Mouse (Mus musculus) spleen, adult 2 months (tissue): Measurements from ENCODE around the gene Mrpl11. TPM values are rescaled to one million over a fixed set of nuclear protein-coding genes. Genes with fewer than 3 reads are reported as not detected.
A peak's percentile ranks its signal among the peaks of the same experiment; 100 is the strongest.
"Not testable (repeated sequence)": the region's sequence is repeated elsewhere in the genome, so short reads cannot be mapped to it uniquely, and the experiment has no call there.

Experiments
- DNase-seq, 2 experiments: peaks; one replicate each; pipeline versions ENCODE4 v3.0.0 to v3.0.0-alpha.2; 2012 to 2021; ENCODE audit warnings: low spot score in 2 of 2, low read depth in 1 of 2
- H3K27ac ChIP-seq: fragments of 200-500 bp; 2 replicates; pipeline ENCODE4 v1.5.1; 2012; ENCODE audit warnings: low read length, inconsistent platforms; ENCODE audit not compliant: insufficient read depth
- H3K27me3 ChIP-seq: fragments of 200-500 bp; 2 replicates; pipeline ENCODE4 v1.6.1; 2012; ENCODE audit warnings: mild to moderate bottlenecking, moderate library complexity, low read length, inconsistent platforms; ENCODE audit not compliant: control insufficient read depth, insufficient read depth
- H3K36me3 ChIP-seq: fragments of 200-500 bp; 2 replicates; pipeline ENCODE4 v1.6.1; 2012; ENCODE audit warnings: mild to moderate bottlenecking, low read length, inconsistent platforms; ENCODE audit not compliant: control insufficient read depth, insufficient read depth
- H3K4me1 ChIP-seq: fragments of 200-500 bp; 2 replicates; pipeline ENCODE4 v1.6.1; 2011; ENCODE audit warnings: inconsistent platforms; ENCODE audit not compliant: control insufficient read depth, insufficient read depth, insufficient read length
- H3K4me3 ChIP-seq: fragments of 200-500 bp; 2 replicates; pipeline ENCODE4 v1.5.1; 2011; ENCODE audit warnings: mild to moderate bottlenecking, inconsistent platforms; ENCODE audit not compliant: insufficient read depth, insufficient read length; ENCODE audit errors: extremely low read depth
- CTCF ChIP-seq: fragments of 200-500 bp; IDR thresholded peaks from 2 replicates; pipeline ENCODE4 v1.5.1; 2011; ENCODE audit warnings: mild to moderate bottlenecking, inconsistent platforms; ENCODE audit not compliant: insufficient read depth, insufficient read length, insufficient replicate concordance; ENCODE audit errors: extremely low read depth
- POLR2A ChIP-seq: fragments of 200-500 bp; IDR thresholded peaks from 2 replicates; pipeline ENCODE4 v1.6.1; 2011; ENCODE audit warnings: low read depth, low read length, inconsistent platforms
- WGBS: fragments of 180-500 bp; shearing (Covaris S2); methylation state at CpG from one replicate; pipeline ENCODE4 v1.1.7; 2018; 5-methylcytosine and 5-hydroxymethylcytosine counted together
- polyA plus RNA-seq: library from polyadenylated mRNA; depleted of rRNA; stranded (reverse); fragments of >200 nt; gene quantifications from 2 replicates; pipeline ENCODE4 v1.2.3, GENCODE M21; 2012

The Mrpl11 gene
- polyA plus RNA-seq, 1 experiment, result 14.5 TPM

GRCm38 (mm10) chr19:4936896-4937295, 25.1 kb upstream of the Mrpl11 start:
- no peaks in the 10 kb centered on the region for H3K4me1 ChIP-seq
- H3K36me3 ChIP-seq, result no peaks in the 10 kb centered on the region
- WGBS, result 86% methylated on average over 2 of the region's 2 CpGs
- DNase-seq, result no peak
- no peaks in the 10 kb centered on the region for H3K27me3 ChIP-seq
- TF ChIP-seq POLR2A (no peak), CTCF (no peak)
- no peak overlapping the region for H3K4me3 ChIP-seq
- no peak overlapping the region for H3K27ac ChIP-seq

GRCm38 (mm10) chr19:4937444-4938310, 24.3 kb upstream of the Mrpl11 start:
- 72% methylated on average over 17 of the region's 17 CpGs for WGBS
- H3K27ac ChIP-seq, result no peak overlapping the region
- DNase-seq, result no peak
- peaks cover 1% of the 10 kb centered on the region; the same call in 1 of the 2 replicates for H3K27me3 ChIP-seq
- no peak overlapping the region for H3K4me3 ChIP-seq
- H3K36me3 ChIP-seq, result no peaks in the 10 kb centered on the region
- peaks cover 4% of the 10 kb centered on the region for H3K4me1 ChIP-seq
- TF ChIP-seq CTCF (no peak), POLR2A (no peak)

GRCm38 (mm10) chr19:4942551-4943252, 19.2 kb upstream of the Mrpl11 start, which contains the start of gene Peli3:
Gene Peli3 (minus strand): TSS chr19:4943127.
- DNase-seq, result peak; percentile 40 to 74
- H3K27me3 ChIP-seq, result peaks cover 2% of the 10 kb centered on the region; the same call in 1 of the 2 replicates
- under 1% methylated on average over 54 of the region's 55 CpGs for WGBS

GRCm38 (mm10) chr19:4943253-4943588, 18.7 kb upstream of the Mrpl11 start:
- Histone ChIP-seq H3K4me1 (peaks cover 4% of the 10 kb centered on the region), H3K27me3 (peaks cover 2% of the 10 kb centered on the region; the same call in 1 of the 2 replicates), H3K36me3 (no peaks in the 10 kb centered on the region), H3K27ac (no peak overlapping the region), H3K4me3 (peak overlapping the region; percentile 24; the same call in 1 of the 2 replicates)
- TF ChIP-seq CTCF, result no peak
- TF ChIP-seq POLR2A, result no peak
- WGBS, result 8% methylated on average over 13 of the region's 13 CpGs
- no peak for DNase-seq

More at GRCm38 (mm10) chr19:4942551-4943252, 19.2 kb upstream of the Mrpl11 start, which contains the start of gene Peli3:
- H3K27ac ChIP-seq, result no peak within 1 kb of the TSS
- TF ChIP-seq CTCF (no peak), POLR2A (no peak)
- peaks cover 4% of the 10 kb centered on the region for H3K4me1 ChIP-seq
- H3K36me3 ChIP-seq, result no peaks in the 10 kb centered on the region
- peak within 1 kb of the TSS; percentile 50; the same call in 1 of the 2 replicates for H3K4me3 ChIP-seq

- peaks cover 4% of the 10 kb centered on the region for H3K4me1 ChIP-seq
- H3K36me3 ChIP-seq, result no peaks in the 10 kb centered on the region
- TF ChIP-seq CTCF (no peak), POLR2A (no peak)
- H3K27me3 ChIP-seq, result peaks cover 2% of the 10 kb centered on the region; the same call in 1 of the 2 replicates
- DNase-seq, result no peak
- WGBS, result 49% methylated on average over 6 of the region's 6 CpGs
- no peak overlapping the region for H3K4me3 ChIP-seq
- H3K27ac ChIP-seq, result no peak overlapping the region
Measured at GRCm38 (mm10) chr19:4945540-4945939, 16.4 kb upstream of the Mrpl11 start.

- not testable (repeated sequence) for H3K27ac ChIP-seq, H3K36me3 ChIP-seq, H3K27me3 ChIP-seq, H3K4me3 ChIP-seq, H3K4me1 ChIP-seq, DNase-seq
- 83% methylated on average over 9 of the region's 9 CpGs for WGBS
Measured at GRCm38 (mm10) chr19:4948641-4949040, 13.3 kb upstream of the Mrpl11 start.

GRCm38 (mm10) chr19:4968236-4968635, 6.3 kb downstream of the Mrpl11 start:
- Histone ChIP-seq H3K4me3 (no peak overlapping the region), H3K4me1 (no peaks in the 10 kb centered on the region), H3K27ac (no peak overlapping the region), H3K27me3 (no peaks in the 10 kb centered on the region), H3K36me3 (peaks cover 3% of the 10 kb centered on the region; the same call in 1 of the 2 replicates)
- no peak for DNase-seq
- WGBS, result 87% methylated on average over 2 of the region's 2 CpGs
- TF ChIP-seq CTCF (peak; percentile 33; the same call in 1 of the 2 replicates), POLR2A (no peak)
